Mouse (Mus musculus) midbrain, embryonic 13.5 days (tissue): ENCODE measurements at regions not wholly inside any gene's neighbourhood (a gene's known extent, or its start where the extent isn't known, plus 50 kb on each side); places are given as distances from the start of the nearest gene placed in this dataset.
"Not testable (repeated sequence)": the region's sequence is repeated elsewhere in the genome, so short reads cannot be mapped to it uniquely, and the experiment has no call there.

Source experiments
- ATAC-seq: fragments of 200-750 bp; cut with Nextera tagmentation; 2 replicates; pipeline ENCODE4 v1.8.0; 2017; ENCODE audit warnings: mild to moderate bottlenecking, moderate TSS enrichment, moderate library complexity
- H3K27ac ChIP-seq: fragments of 300-500 bp; sonication (generic); 2 replicates; pipeline ENCODE4 v1.5.1; 2015; ENCODE audit warnings: inconsistent platforms, mild to moderate bottlenecking, moderate library complexity
- H3K27me3 ChIP-seq: fragments of 300-500 bp; sonication (generic); 2 replicates; pipeline ENCODE4 v1.6.1; 2015; ENCODE audit warnings: mild to moderate bottlenecking, inconsistent platforms
- H3K36me3 ChIP-seq: fragments of 300-500 bp; sonication (generic); 2 replicates; pipeline ENCODE4 v1.6.1; 2015; ENCODE audit warnings: mild to moderate bottlenecking, inconsistent platforms
- H3K4me1 ChIP-seq: fragments of 300-500 bp; sonication (generic); replicated peaks from 2 replicates; pipeline ENCODE4 v1.6.1; 2015; ENCODE audit warnings: inconsistent platforms
- H3K4me2 ChIP-seq: fragments of 300-500 bp; sonication (generic); replicated peaks from 2 replicates; pipeline ENCODE4 v1.6.1; 2015; ENCODE audit warnings: moderate library complexity, mild to moderate bottlenecking, inconsistent platforms
- H3K4me3 ChIP-seq: fragments of 300-500 bp; sonication (generic); replicated peaks from 2 replicates; pipeline ENCODE4 v1.5.1; 2015; ENCODE audit warnings: mild to moderate bottlenecking, inconsistent platforms
- H3K9ac ChIP-seq: fragments of 300-500 bp; sonication (generic); replicated peaks from 2 replicates; pipeline ENCODE4 v1.6.1; 2015; ENCODE audit warnings: mild to moderate bottlenecking, inconsistent platforms
- H3K9me3 ChIP-seq: fragments of 300-500 bp; sonication (generic); 2 replicates; pipeline ENCODE4 v1.6.1; 2016; ENCODE audit warnings: mild to moderate bottlenecking, inconsistent platforms
- WGBS: fragments of 180-500 bp; shearing (Covaris S2); methylation state at CpG from one replicate; pipeline ENCODE4 v1.1.7; 2015; 5-methylcytosine and 5-hydroxymethylcytosine counted together

DNA sequence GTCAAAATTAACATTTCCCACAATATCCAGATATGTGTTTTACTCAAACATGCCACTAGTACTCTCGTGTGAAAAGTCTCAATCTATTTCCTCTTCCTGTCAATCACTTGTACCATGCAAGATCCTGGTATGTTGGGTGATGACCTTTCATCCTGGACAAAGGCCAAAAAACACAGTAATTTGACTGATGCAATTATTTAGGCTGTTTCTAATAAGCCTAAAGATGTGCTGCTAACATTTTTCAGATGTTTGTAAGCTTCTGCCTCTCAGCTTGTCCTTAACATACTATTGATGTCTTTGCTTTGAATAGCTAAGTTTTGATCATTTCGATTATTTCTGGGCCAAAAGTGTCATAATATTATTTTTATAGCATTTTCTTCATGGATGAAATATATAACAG is 418.4 kb upstream of the Arrdc4 start:
- Histone ChIP-seq H3K4me3 (no peak overlapping the region), H3K9me3 (no peaks in the 10 kb centered on the region), H3K4me2 (no peak overlapping the region), H3K36me3 (no peaks in the 10 kb centered on the region), H3K27ac (no peak overlapping the region), H3K27me3 (no peaks in the 10 kb centered on the region), H3K4me1 (no peaks in the 10 kb centered on the region), H3K9ac (no peak overlapping the region)
- ATAC-seq: no peak
- 68% methylated on average over 2 of the region's 2 CpGs for WGBS

DNA sequence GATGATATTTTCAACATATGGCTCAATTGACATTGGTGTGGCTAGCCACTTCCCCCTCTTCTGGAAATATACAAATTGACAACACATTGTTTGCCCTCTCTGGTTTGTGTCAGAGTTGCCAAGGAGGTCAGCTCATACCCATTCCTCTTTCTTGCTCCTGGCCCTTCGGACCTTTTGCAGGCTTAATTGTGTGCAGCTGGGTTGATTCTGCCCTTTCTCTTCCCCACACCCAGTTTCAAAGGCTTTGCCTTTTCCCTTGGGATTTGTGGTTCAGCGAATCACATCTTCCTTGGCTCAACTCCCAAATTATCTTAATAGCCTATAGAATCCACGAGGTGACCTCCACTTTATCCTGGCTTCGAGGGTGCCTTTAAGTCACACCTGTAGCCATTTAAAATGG is 412.9 kb upstream of the Arrdc4 start:
- Histone ChIP-seq H3K36me3 (no peaks in the 10 kb centered on the region), H3K4me1 (no peaks in the 10 kb centered on the region), H3K9me3 (no peaks in the 10 kb centered on the region), H3K9ac (no peak overlapping the region), H3K4me3 (no peak overlapping the region), H3K27me3 (no peaks in the 10 kb centered on the region), H3K27ac (no peak overlapping the region), H3K4me2 (no peak overlapping the region)
- no peak for ATAC-seq
- WGBS: 74% methylated on average over 4 of the region's 4 CpGs

DNA sequence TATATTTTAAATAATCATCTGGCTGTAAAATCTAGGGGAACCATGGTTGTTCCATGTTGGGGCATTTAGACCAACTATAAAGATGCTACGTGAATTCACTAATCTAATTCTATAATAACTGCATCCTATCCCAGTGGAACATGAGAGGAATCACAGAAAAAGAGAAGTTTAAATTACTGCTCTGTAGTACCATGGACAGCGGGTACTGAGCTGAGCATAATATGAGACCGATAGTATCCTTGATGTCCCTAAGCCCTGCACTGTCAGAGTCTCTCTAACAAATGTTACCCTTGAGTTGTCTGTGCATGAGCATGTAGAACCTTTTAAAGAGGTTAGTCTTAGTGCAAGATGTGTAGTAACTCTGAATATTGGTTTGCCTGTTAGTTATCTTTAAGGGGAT is 393.3 kb upstream of the Arrdc4 start:
- no peak overlapping the region for H3K4me2 ChIP-seq
- no peak for ATAC-seq

DNA sequence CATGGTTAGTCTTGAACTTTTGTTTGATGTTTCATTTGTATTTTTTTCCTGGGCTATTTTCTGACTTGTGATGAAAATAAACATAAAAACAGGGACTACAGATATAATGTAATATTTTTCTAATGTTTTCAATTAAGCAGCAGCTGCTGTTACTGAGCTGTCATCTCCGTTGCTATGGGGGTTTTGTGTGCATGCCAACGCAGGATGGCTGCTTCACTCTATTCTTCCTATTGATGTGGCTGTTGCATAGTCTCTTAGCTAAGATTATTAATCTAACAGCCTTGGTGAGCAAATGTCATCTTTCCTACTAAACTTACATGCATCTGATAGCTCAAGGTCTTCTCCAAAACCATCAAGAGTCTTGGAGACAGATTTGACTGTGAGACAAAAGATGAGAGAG is 384.4 kb upstream of the Arrdc4 start:
- H3K4me3 ChIP-seq: no peak overlapping the region
- 80% methylated on average over 2 of the region's 2 CpGs for WGBS
- no peak for ATAC-seq
- no peaks in the 10 kb centered on the region for H3K27me3 ChIP-seq
- no peak overlapping the region for H3K4me2 ChIP-seq
- no peak overlapping the region for H3K9ac ChIP-seq
- H3K9me3 ChIP-seq: no peaks in the 10 kb centered on the region
- no peaks in the 10 kb centered on the region for H3K4me1 ChIP-seq
- H3K36me3 ChIP-seq: no peaks in the 10 kb centered on the region
- H3K27ac ChIP-seq: no peak overlapping the region

More for the DNA sequence above, 393.3 kb upstream of the Arrdc4 start:
- H3K4me3 ChIP-seq: no peak overlapping the region
- H3K36me3 ChIP-seq: no peaks in the 10 kb centered on the region
- 89% methylated on average over 3 of the region's 3 CpGs for WGBS
- H3K4me1 ChIP-seq: no peaks in the 10 kb centered on the region
- no peaks in the 10 kb centered on the region for H3K27me3 ChIP-seq
- no peak overlapping the region for H3K27ac ChIP-seq
- no peaks in the 10 kb centered on the region for H3K9me3 ChIP-seq
- H3K9ac ChIP-seq: no peak overlapping the region

DNA sequence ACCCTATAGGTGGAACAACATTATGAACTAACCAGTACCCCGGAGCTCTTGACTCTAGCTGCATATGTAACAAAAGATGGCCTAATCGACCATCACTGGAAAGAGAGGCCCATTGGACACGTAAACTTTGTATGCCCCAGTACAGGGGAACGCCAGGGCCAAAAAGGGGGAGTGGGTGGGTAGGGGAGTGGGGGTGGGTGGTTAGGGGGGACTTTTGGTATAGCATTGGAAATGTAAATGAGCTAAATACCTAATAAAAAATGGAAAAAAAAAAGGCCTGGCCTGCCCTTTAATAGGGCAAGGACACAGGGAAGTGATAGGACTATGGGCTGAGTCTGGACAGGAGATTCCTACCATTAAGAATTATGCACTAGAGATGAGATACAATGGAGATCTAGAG is 352.7 kb upstream of the Arrdc4 start:
- not testable (repeated sequence) for ATAC-seq, H3K27me3 ChIP-seq, H3K27ac ChIP-seq, H3K4me1 ChIP-seq, H3K4me3 ChIP-seq, H3K4me2 ChIP-seq, H3K9me3 ChIP-seq, H3K9ac ChIP-seq, H3K36me3 ChIP-seq
- 82% methylated on average over 2 of the region's 4 CpGs for WGBS

DNA sequence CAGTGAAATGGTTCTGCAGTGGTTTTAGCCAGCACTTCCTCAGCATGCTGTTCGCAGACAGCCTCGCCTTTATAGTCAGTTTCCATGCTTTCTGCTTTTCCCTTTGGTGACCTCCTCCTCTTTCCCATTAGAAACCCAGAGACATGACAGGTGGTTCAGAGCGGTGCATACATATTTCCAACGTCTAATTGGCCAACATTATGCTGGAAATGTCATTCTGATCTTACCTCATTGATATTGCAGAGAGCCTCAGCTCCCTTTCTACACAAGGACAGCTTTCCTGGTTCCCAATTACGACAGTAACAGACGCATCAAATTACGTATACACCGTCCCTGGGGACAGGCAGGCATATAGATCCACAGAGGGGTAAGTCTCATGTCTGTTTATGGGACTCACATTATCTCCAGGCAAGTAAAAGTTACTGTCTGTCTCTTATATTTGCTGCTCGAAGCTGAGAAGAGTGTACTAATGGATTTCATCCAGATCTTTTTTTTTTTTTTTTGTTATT is 348.6 kb upstream of the Arrdc4 start:
- no peak overlapping the region for H3K4me2 ChIP-seq
- peak; percentile 55; the same call in 1 of the 2 replicates for ATAC-seq
- no peak overlapping the region for H3K9ac ChIP-seq
- 51% methylated on average over 9 of the region's 9 CpGs for WGBS
- no peaks in the 10 kb centered on the region for H3K36me3 ChIP-seq
- H3K4me3 ChIP-seq: no peak overlapping the region
- 0 out of 2 replicates have a peak overlapping the region, but pooled peaks have one; percentile 16 for H3K27ac ChIP-seq
- no peaks in the 10 kb centered on the region; the same call in 1 of the 2 replicates for H3K4me1 ChIP-seq
- H3K27me3 ChIP-seq: no peaks in the 10 kb centered on the region
- no peaks in the 10 kb centered on the region for H3K9me3 ChIP-seq

DNA sequence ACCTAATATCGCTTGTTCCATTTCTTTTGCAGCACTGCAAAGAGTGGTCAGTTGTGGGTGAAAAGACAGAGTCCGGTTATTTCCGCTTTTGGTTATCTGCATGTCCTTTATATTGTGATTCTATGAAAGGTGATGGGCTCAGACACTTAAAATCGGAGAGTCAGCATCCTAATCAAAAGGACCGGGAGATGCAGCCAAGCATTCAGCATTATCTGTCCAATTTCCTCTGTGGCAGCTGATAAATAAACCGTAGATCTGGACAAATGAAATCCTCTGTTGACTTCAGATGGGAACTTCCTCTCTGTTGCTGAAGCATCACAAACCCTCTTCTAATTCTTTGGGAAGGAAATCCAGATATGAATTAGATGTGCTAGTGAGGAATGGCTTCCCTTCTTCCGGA is 325.7 kb upstream of the Arrdc4 start:
- Histone ChIP-seq H3K4me2 (no peak overlapping the region), H3K4me3 (no peak overlapping the region), H3K4me1 (no peaks in the 10 kb centered on the region), H3K9ac (no peak overlapping the region), H3K27ac (no peak overlapping the region), H3K36me3 (no peaks in the 10 kb centered on the region), H3K9me3 (0 out of 2 replicates have a peak, but pooled peaks cover 5% of the 10 kb centered on the region), H3K27me3 (no peaks in the 10 kb centered on the region)
- 91% methylated on average over 7 of the region's 7 CpGs for WGBS
- no peak for ATAC-seq

DNA sequence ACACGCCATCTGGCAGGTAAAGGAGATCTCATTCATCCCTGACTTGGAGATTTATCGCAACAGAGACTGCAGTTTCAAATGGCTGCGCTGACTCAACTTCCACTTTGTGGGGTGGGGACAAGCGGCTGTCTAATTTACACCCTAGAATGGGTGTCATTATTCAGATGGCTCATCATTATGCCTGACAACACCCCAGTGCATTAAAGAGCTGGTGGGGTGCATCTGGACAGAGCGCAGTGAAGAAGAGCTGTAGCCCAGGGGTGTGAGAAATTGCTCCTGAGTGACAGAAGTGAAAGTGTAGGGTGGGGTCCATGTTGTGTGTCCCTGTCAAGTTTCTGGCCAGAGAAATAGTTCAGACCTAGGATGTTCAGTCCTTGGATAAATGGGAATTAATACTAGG is 314.0 kb upstream of the Arrdc4 start:
- 79% methylated on average over 5 of the region's 5 CpGs for WGBS
- Histone ChIP-seq H3K27ac (0 out of 2 replicates have a peak overlapping the region, but pooled peaks have one; percentile 1), H3K9ac (no peak overlapping the region), H3K4me1 (peaks cover 21% of the 10 kb centered on the region), H3K4me3 (no peak overlapping the region), H3K9me3 (no peaks in the 10 kb centered on the region), H3K36me3 (no peaks in the 10 kb centered on the region), H3K4me2 (no peak overlapping the region), H3K27me3 (no peaks in the 10 kb centered on the region)
- ATAC-seq: no peak

DNA sequence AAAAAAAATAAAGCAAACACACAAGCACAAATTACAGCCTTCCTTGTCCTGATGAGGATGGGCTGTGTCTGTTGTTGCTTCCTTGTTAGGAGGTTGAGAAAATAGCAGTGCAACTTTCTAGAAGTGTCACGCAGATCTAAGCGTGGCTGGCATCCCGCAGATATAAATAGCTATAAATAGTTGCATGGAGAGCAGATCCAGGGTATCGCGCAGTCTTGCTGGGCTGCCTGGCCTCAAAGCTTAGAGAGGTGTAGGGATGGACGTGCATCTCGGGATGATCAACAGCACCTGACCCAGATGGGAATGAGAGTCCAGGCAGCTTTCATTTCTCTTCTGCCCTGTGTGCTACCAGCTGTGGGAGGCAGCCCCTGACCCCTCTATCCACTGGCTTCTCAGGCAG is 313.5 kb upstream of the Arrdc4 start:
- Histone ChIP-seq H3K4me3 (no peak overlapping the region), H3K27ac (0 out of 2 replicates have a peak overlapping the region, but pooled peaks have one; percentile 1), H3K27me3 (no peaks in the 10 kb centered on the region), H3K9me3 (no peaks in the 10 kb centered on the region), H3K36me3 (no peaks in the 10 kb centered on the region), H3K4me2 (no peak overlapping the region), H3K4me1 (peaks cover 21% of the 10 kb centered on the region), H3K9ac (no peak overlapping the region)
- WGBS: 88% methylated on average over 7 of the region's 7 CpGs
- ATAC-seq: peak; percentile 59

DNA sequence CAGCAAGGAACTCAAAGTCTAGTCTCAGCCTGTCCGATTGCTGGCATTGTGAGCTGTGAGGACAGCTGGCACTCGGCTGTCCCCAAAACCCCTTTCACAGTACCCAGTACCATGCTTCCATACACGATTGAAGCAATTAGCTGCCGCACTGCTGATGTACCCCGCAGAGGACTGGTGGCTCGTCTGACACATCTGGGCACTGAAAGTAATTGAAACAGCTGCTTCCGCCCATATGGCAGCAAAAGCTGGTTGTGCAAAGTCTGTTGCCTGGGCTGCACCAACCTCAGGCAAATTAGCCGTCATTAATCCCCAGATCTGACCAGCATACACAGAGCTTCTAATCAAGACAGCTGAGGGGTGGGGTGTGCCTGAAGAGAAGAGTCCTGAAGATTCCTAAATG is 313.1 kb upstream of the Arrdc4 start:
- WGBS: 37% methylated on average over 8 of the region's 8 CpGs
- Histone ChIP-seq H3K9me3 (no peaks in the 10 kb centered on the region), H3K4me2 (no peak overlapping the region), H3K9ac (no peak overlapping the region), H3K27ac (0 out of 2 replicates have a peak overlapping the region, but pooled peaks have one; percentile 1), H3K4me1 (peaks cover 21% of the 10 kb centered on the region), H3K4me3 (no peak overlapping the region), H3K27me3 (no peaks in the 10 kb centered on the region), H3K36me3 (no peaks in the 10 kb centered on the region)
- ATAC-seq: peak; percentile 92

DNA sequence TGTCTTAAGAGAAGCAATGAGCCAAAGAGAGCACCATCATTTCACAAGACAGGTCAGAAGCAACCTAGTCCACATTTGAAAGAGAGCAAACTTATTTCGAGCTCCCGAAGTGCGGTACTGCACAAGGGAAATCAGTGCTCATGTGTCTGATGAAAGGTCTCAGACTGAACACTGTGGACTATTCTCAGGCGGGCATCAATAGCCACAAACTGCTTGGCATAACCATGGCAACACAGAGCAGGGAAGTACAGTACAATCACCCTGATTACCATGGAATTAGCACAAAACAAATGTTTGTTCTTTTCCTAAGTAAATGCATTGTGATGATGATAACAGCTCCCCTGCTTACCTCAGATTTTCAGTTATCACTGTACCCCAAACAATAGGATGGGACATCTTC is 312.2 kb upstream of the Arrdc4 start:
- H3K27ac ChIP-seq: no peak overlapping the region
- H3K4me3 ChIP-seq: no peak overlapping the region
- ATAC-seq: peak; percentile 84
- 70% methylated on average over 4 of the region's 4 CpGs for WGBS
- no peaks in the 10 kb centered on the region for H3K36me3 ChIP-seq
- H3K9me3 ChIP-seq: no peaks in the 10 kb centered on the region
- no peaks in the 10 kb centered on the region for H3K27me3 ChIP-seq
- no peak overlapping the region for H3K4me2 ChIP-seq
- no peak overlapping the region for H3K9ac ChIP-seq
- H3K4me1 ChIP-seq: peaks cover 21% of the 10 kb centered on the region

DNA sequence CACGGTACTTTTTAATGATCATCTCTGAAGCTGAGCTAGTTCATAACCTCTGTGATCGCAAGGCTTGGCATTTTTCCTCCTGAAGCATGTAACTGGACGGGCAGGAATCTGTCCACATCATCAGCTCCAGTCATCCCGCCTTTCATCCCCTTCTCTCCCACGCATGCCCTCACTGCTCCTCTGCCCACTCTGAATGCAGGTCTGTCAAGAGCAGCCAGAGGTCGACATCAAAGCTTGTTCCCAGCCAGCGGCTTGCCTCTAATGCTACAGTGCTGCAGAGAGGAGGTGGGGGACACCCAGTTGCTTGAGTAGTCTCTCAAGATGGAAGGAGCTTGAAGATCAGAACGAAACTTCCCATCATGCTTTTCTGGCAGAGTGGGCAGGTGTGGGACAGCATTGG is 267.5 kb upstream of the Arrdc4 start:
- 41% methylated on average over 8 of the region's 8 CpGs for WGBS
- H3K9me3 ChIP-seq: no peaks in the 10 kb centered on the region
- no peak overlapping the region for H3K9ac ChIP-seq
- H3K4me3 ChIP-seq: no peak overlapping the region
- H3K4me2 ChIP-seq: no peak overlapping the region
- no peaks in the 10 kb centered on the region for H3K36me3 ChIP-seq
- no peaks in the 10 kb centered on the region for H3K27me3 ChIP-seq
- H3K4me1 ChIP-seq: 0 out of 2 replicates have a peak, but pooled peaks cover 3% of the 10 kb centered on the region
- ATAC-seq: no peak
- no peak overlapping the region for H3K27ac ChIP-seq

DNA sequence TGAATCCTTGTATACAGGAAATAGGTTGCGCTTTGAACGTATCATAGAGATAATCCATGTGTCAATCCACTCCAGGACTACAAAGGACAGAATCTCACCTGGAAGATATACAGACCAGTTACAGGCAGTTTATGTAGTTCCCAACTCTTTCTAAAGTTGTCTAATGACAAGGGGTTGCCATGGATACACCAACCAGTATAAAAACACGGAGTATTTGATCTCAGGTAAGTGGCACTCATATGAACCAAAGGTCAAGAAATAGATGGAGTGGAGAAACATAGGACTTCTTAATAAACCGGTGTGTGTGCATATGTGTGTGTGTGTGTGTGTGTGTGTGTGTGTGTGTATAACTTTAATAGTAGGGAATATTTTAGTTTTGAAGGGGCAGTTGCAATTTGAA is 266.0 kb upstream of the Arrdc4 start:
- WGBS: 87% methylated on average over 4 of the region's 4 CpGs
- Histone ChIP-seq H3K4me2 (no peak overlapping the region), H3K4me3 (no peak overlapping the region), H3K27ac (no peak overlapping the region), H3K4me1 (0 out of 2 replicates have a peak, but pooled peaks cover 3% of the 10 kb centered on the region), H3K36me3 (no peaks in the 10 kb centered on the region), H3K9me3 (no peaks in the 10 kb centered on the region), H3K27me3 (no peaks in the 10 kb centered on the region), H3K9ac (no peak overlapping the region)
- no peak for ATAC-seq
